Mouse (Mus musculus) limb, embryonic 13.5 days (tissue): Measurements from ENCODE around the gene Tmem54. TPM values are rescaled to one million over a fixed set of nuclear protein-coding genes. Genes with fewer than 3 reads are reported as not detected.

Experiments
- ATAC-seq: fragments of 200-750 bp; cut with Nextera tagmentation; 2 replicates; pipeline ENCODE4 v1.8.0; 2017; ENCODE audit warnings: low read depth, moderate number of reproducible peaks, moderate TSS enrichment; ENCODE audit not compliant: low FRiP score
- H3K27ac ChIP-seq: fragments of 300-500 bp; sonication (generic); 2 replicates; pipeline ENCODE4 v1.5.1; 2015; ENCODE audit warnings: inconsistent platforms, mild to moderate bottlenecking, moderate library complexity
- H3K27me3 ChIP-seq: fragments of 300-500 bp; sonication (generic); 2 replicates; pipeline ENCODE4 v1.6.1; 2015; ENCODE audit warnings: mild to moderate bottlenecking, inconsistent platforms
- H3K36me3 ChIP-seq: fragments of 300-500 bp; sonication (generic); 2 replicates; pipeline ENCODE4 v1.6.1; 2015; ENCODE audit warnings: inconsistent platforms, mild to moderate bottlenecking, moderate library complexity
- H3K4me1 ChIP-seq: fragments of 300-500 bp; sonication (generic); 2 replicates; pipeline ENCODE4 v1.6.1; 2015; ENCODE audit warnings: inconsistent platforms
- H3K4me2 ChIP-seq: fragments of 300-500 bp; sonication (generic); replicated peaks from 2 replicates; pipeline ENCODE4 v1.6.1; 2015; ENCODE audit warnings: inconsistent platforms, mild to moderate bottlenecking, moderate library complexity
- H3K4me3 ChIP-seq: fragments of 300-500 bp; sonication (generic); 2 replicates; pipeline ENCODE4 v1.5.1; 2015; ENCODE audit warnings: moderate library complexity, mild to moderate bottlenecking, inconsistent platforms
- H3K9ac ChIP-seq: fragments of 300-500 bp; sonication (generic); 2 replicates; pipeline ENCODE4 v1.6.1; 2015; ENCODE audit warnings: mild to moderate bottlenecking, inconsistent platforms
- H3K9me3 ChIP-seq: fragments of 300-500 bp; sonication (generic); 2 replicates; pipeline ENCODE4 v1.6.1; 2016; ENCODE audit warnings: inconsistent platforms
- WGBS: fragments of 180-500 bp; shearing (Covaris S2); methylation state at CpG from one replicate; pipeline ENCODE4 v1.1.7; 2015; 5-methylcytosine and 5-hydroxymethylcytosine counted together
- polyA plus RNA-seq: library from polyadenylated mRNA; unstranded; fragments of >200 nt; fragmentation: Nextera tagmentation; extraction: Ambion mirVana; gene quantifications from 2 replicates; pipeline ENCODE4 v1.2.1, GENCODE M21; 2015

Gene Tmem54
- polyA plus RNA-seq, 1 experiment from 2014 or later = 5.6 TPM

GRCm38 (mm10) chr4:129146392-129146791 is 41.0 kb downstream of the Tmem54 start:
- H3K4me1 ChIP-seq = peaks cover 34% of the 10 kb centered on the region
- H3K9ac ChIP-seq = no peak overlapping the region
- 0 out of 2 replicates have a peak overlapping the region, but pooled peaks have one; percentile 3 for H3K27ac ChIP-seq
- H3K9me3 ChIP-seq = no peaks in the 10 kb centered on the region
- H3K4me2 ChIP-seq = no peak overlapping the region
- ATAC-seq = no peak
- H3K27me3 ChIP-seq = no peaks in the 10 kb centered on the region
- peaks cover 55% of the 10 kb centered on the region for H3K36me3 ChIP-seq
- 51% methylated on average over 2 of the region's 2 CpGs for WGBS
- H3K4me3 ChIP-seq = no peak overlapping the region

- 89% methylated on average over 13 of the region's 13 CpGs for WGBS
- no peak overlapping the region for H3K27ac ChIP-seq
Measured at GRCm38 (mm10) chr4:129147552-129148103, 42.3 kb downstream of the Tmem54 start.

GRCm38 (mm10) chr4:129149321-129149720 is 44.0 kb downstream of the Tmem54 start:
- no peaks in the 10 kb centered on the region for H3K27me3 ChIP-seq
- peaks cover 65% of the 10 kb centered on the region for H3K36me3 ChIP-seq
- H3K9ac ChIP-seq = no peak overlapping the region
- H3K9me3 ChIP-seq = no peaks in the 10 kb centered on the region
- H3K4me1 ChIP-seq = peaks cover 16% of the 10 kb centered on the region
- WGBS = 76% methylated on average over 1 of the region's 1 CpGs
- no peak overlapping the region for H3K27ac ChIP-seq
- no peak for ATAC-seq
- no peak overlapping the region for H3K4me3 ChIP-seq
- no peak overlapping the region for H3K4me2 ChIP-seq

More at GRCm38 (mm10) chr4:129147552-129148103, 42.3 kb downstream of the Tmem54 start:
- H3K9ac ChIP-seq = no peak overlapping the region
- H3K4me2 ChIP-seq = no peak overlapping the region
- H3K27me3 ChIP-seq = no peaks in the 10 kb centered on the region
- no peak overlapping the region for H3K4me3 ChIP-seq
- H3K36me3 ChIP-seq = peaks cover 63% of the 10 kb centered on the region
- ATAC-seq = no peak
- H3K9me3 ChIP-seq = no peaks in the 10 kb centered on the region
- H3K4me1 ChIP-seq = peaks cover 26% of the 10 kb centered on the region

- 87% methylated on average over 4 of the region's 4 CpGs for WGBS
- Histone ChIP-seq H3K27ac (no peak overlapping the region), H3K27me3 (no peaks in the 10 kb centered on the region), H3K9ac (no peak overlapping the region), H3K4me1 (peaks cover 4% of the 10 kb centered on the region; the same call in 1 of the 2 replicates), H3K4me3 (no peak overlapping the region), H3K36me3 (peaks cover 79% of the 10 kb centered on the region), H3K9me3 (no peaks in the 10 kb centered on the region), H3K4me2 (no peak overlapping the region)
- no peak for ATAC-seq
Measured at GRCm38 (mm10) chr4:129151276-129151811, 46.0 kb downstream of the Tmem54 start.

GRCm38 (mm10) chr4:129157541-129157940 is 52.2 kb downstream of the Tmem54 start:
- Histone ChIP-seq H3K4me3 (no peak overlapping the region), H3K27me3 (no peaks in the 10 kb centered on the region), H3K9me3 (no peaks in the 10 kb centered on the region), H3K4me2 (no peak overlapping the region), H3K36me3 (peaks cover 83% of the 10 kb centered on the region), H3K27ac (no peak overlapping the region), H3K9ac (no peak overlapping the region), H3K4me1 (no peaks in the 10 kb centered on the region)
- 87% methylated on average over 5 of the region's 5 CpGs for WGBS
- ATAC-seq = no peak

GRCm38 (mm10) chr4:129158549-129158948 is 53.2 kb downstream of the Tmem54 start:
- Histone ChIP-seq H3K4me1 (no peaks in the 10 kb centered on the region), H3K27ac (no peak overlapping the region), H3K36me3 (peaks cover 79% of the 10 kb centered on the region), H3K4me2 (no peak overlapping the region), H3K9ac (no peak overlapping the region), H3K27me3 (no peaks in the 10 kb centered on the region), H3K4me3 (no peak overlapping the region), H3K9me3 (no peaks in the 10 kb centered on the region)
- ATAC-seq = no peak
- WGBS = 79% methylated on average over 3 of the region's 3 CpGs

DNA sequence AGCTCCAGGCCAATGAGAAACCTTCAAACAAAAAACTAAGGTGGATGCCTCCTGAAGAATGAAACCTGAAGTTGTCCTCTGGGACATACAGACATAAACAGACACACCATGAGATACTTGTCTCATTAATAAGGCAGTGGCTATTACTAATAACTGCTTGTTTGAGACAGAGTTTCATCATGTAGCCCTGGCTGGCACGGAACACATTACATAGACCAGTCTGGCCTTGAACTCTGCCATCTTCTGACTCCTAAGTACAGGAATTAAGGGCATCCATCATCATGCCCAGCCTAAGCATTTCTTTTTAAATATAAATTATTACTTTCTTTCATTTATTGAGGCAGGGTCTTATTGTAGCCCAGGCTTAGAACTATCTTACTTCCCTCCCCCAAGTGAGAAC is 55.7 kb downstream of the Tmem54 start:
- ATAC-seq = no peak
- Histone ChIP-seq H3K4me3 (no peak overlapping the region), H3K36me3 (peaks cover 76% of the 10 kb centered on the region), H3K4me1 (no peaks in the 10 kb centered on the region), H3K27me3 (no peaks in the 10 kb centered on the region), H3K9me3 (no peaks in the 10 kb centered on the region), H3K4me2 (no peak overlapping the region), H3K9ac (no peak overlapping the region), H3K27ac (no peak overlapping the region)
- WGBS = 98% methylated on average over 1 of the region's 1 CpGs

Other genes starting within 250 kb of the Tmem54 start
- 6.7 and 7.6 TPM in 2 replicates for gene Trim62, start 222.0 kb upstream of the Tmem54 start, polyA plus RNA-seq
- gene Azin2, start 143.1 kb upstream of the Tmem54 start, polyA plus RNA-seq = 31.9 and 32.3 TPM in 2 replicates
- 215 and 216 TPM in 2 replicates for gene Ak2, start 113.6 kb upstream of the Tmem54 start, polyA plus RNA-seq
- gene Rnf19b, start 47.3 kb upstream of the Tmem54 start, polyA plus RNA-seq = 8.5 and 10.2 TPM in 2 replicates
- gene Hpca, start 16.5 kb downstream of the Tmem54 start, polyA plus RNA-seq = 1.2 and 1.3 TPM in 2 replicates
- 20.0 and 21.3 TPM in 2 replicates for gene Fndc5, start 31.5 kb downstream of the Tmem54 start, polyA plus RNA-seq
- 25.6 and 30.1 TPM in 2 replicates for gene S100pbp, start 84.2 kb downstream of the Tmem54 start, polyA plus RNA-seq
- gene Yars, start 84.2 kb downstream of the Tmem54 start, polyA plus RNA-seq = 79.1 and 80.4 TPM in 2 replicates
- gene C77080, start 155.9 kb downstream of the Tmem54 start, polyA plus RNA-seq = 6.1 and 7.9 TPM in 2 replicates
- gene Sync, start 182.1 kb downstream of the Tmem54 start, polyA plus RNA-seq = 3.3 TPM in 2 replicates
- 491 and 502 TPM in 2 replicates for gene Rbbp4, start 229.8 kb downstream of the Tmem54 start, polyA plus RNA-seq
- gene Zbtb8os, start 230.1 kb downstream of the Tmem54 start, polyA plus RNA-seq = 43.4 and 44.0 TPM in 2 replicates